Mouse (Mus musculus) liver, postnatal 0 days (tissue): ENCODE measurements around the gene Pde6b.

Experiments used
- CTCF ChIP-seq: sonication (generic); IDR thresholded peaks from 2 replicates; pipeline ENCODE4 v1.5.1; 2016; ENCODE audit warnings: antibody characterized with exemption, low read depth
- EP300 ChIP-seq: IDR thresholded peaks from 2 replicates; pipeline ENCODE4 v1.6.1; 2016; ENCODE audit warnings: antibody characterized with exemption, low read depth, mild to moderate bottlenecking

DNA sequence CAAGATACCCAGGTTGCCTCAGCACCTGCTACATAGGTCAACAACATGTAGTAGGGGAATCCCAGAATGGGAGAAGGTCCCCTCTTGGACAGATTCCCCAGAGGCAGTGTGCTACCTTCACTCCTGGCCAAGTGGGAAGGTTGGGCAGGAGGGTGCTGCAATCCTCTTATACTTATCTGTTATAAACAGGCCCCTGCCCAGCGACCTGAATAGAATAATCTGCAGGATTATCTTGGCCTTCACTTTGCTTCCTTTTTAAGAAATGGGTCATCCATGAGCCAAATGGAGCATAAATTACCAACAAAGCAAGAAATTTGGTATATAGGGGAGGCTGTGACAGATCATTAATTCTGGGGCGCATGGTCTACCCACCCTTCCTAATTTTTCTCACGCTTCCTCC lies 1.6 kb downstream of the Pde6b start:
- TF ChIP-seq EP300 (no peak), CTCF (no peak)
